Mouse (Mus musculus) stomach, postnatal 0 days (tissue): ENCODE data around the gene Polr2a. TPM values are rescaled to one million over a fixed set of nuclear protein-coding genes. Genes with fewer than 3 reads are reported as not detected.
A peak's percentile ranks its signal among the peaks of the same experiment; 100 is the strongest.

Experiments
- ATAC-seq: fragments of 200-750 bp; cut with Nextera tagmentation; 2 replicates; pipeline ENCODE4 v1.8.0; 2017; ENCODE audit not compliant: low FRiP score, low TSS enrichment
- DNase-seq: peaks from one replicate; pipeline ENCODE4 v3.0.0-alpha.2; 2016; ENCODE audit warnings: low spot score
- H3K27ac ChIP-seq: fragments of 300-500 bp; sonication (generic); replicated peaks from 2 replicates; pipeline ENCODE4 v1.5.1; 2014; ENCODE audit warnings: mild to moderate bottlenecking, control low read depth
- H3K27me3 ChIP-seq: fragments of 300-500 bp; sonication (generic); 2 replicates; pipeline ENCODE4 v1.6.1; 2014; ENCODE audit warnings: low read length; ENCODE audit not compliant: control insufficient read depth, insufficient read depth
- H3K36me3 ChIP-seq: fragments of 300-500 bp; sonication (generic); 2 replicates; pipeline ENCODE4 v1.6.1; 2014; ENCODE audit warnings: low read length, mixed read lengths; ENCODE audit not compliant: control insufficient read depth, insufficient read depth
- H3K4me1 ChIP-seq: fragments of 300-500 bp; sonication (generic); replicated peaks from 2 replicates; pipeline ENCODE4 v1.6.1; 2014; ENCODE audit warnings: antibody characterized with exemption; ENCODE audit not compliant: control insufficient read depth, insufficient read depth
- H3K4me2 ChIP-seq: fragments of 300-500 bp; sonication (generic); replicated peaks from 2 replicates; pipeline ENCODE4 v1.6.1; 2014; ENCODE audit warnings: low read depth, mild to moderate bottlenecking, control low read depth, moderate library complexity
- H3K4me3 ChIP-seq: fragments of 300-500 bp; sonication (generic); 2 replicates; pipeline ENCODE4 v1.5.1; 2014; ENCODE audit warnings: low read depth, low read length, control low read depth
- H3K9ac ChIP-seq: fragments of 300-500 bp; sonication (generic); 2 replicates; pipeline ENCODE4 v1.6.1; 2014; ENCODE audit warnings: mild to moderate bottlenecking, low read length, control low read depth, mixed read lengths
- H3K9me3 ChIP-seq: fragments of 300-500 bp; sonication (generic); 2 replicates; pipeline ENCODE4 v1.6.1; 2016; ENCODE audit warnings: low read length; ENCODE audit not compliant: control insufficient read depth
- CTCF ChIP-seq: IDR thresholded peaks from 2 replicates; pipeline ENCODE4 v1.5.1; 2016; ENCODE audit warnings: antibody characterized with exemption, low read depth, mild to moderate bottlenecking, moderate library complexity
- EP300 ChIP-seq: optimal IDR thresholded peaks from 2 replicates; pipeline ENCODE3; 2016; ENCODE audit warnings: antibody characterized with exemption
- WGBS: fragments of 180-500 bp; shearing (Covaris S2); extraction: QIAGEN DNeasy Blood & Tissue Kit; methylation state at CpG from one replicate; pipeline ENCODE4 v1.1.7; 2014; 5-methylcytosine and 5-hydroxymethylcytosine counted together
- polyA plus RNA-seq: library from polyadenylated mRNA; unstranded; fragments of >200 nt; fragmentation: Nextera tagmentation; extraction: Ambion mirVana; gene quantifications from 2 replicates; pipeline ENCODE4 v1.2.1, GENCODE M21; 2015

Gene Polr2a
- polyA plus RNA-seq, result 7.9 and 9.0 TPM in 2 replicates

DNA sequence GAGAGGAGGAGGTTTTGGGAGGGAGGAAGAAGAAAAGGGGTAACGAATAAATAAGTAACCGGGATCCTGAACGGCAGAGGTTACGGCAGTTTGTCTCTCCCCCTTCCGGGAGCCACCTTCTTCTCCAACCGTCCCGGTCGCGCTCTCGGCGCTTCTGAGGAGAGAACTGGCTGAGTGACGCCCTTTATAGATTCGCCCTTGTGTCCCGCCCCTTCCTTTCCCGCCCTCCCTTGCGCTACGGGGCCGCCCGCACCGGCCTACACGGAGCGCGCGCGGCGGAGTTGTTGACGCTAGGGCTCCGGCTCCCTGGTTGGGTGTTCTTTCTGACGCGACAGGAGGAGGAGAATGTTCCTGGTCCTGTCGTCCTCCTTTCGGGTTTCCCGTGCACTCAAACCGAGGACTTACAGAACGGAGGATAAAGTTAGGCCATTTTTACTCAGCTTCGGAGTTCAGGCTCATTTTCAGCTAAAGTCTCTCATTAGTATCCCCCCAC, at the start of gene Polr2a:
Gene Polr2a (minus strand): TSS at position 160 of the 493 bp plus-strand sequence.
- H3K27me3 ChIP-seq, result no peaks in the 10 kb centered on the region
- ATAC-seq (peak; percentile 95), DNase-seq (peak; percentile 98)
- peak within 1 kb of the TSS; percentile 96 for H3K27ac ChIP-seq
- peak within 1 kb of the TSS; percentile 54 for H3K4me3 ChIP-seq
- TF ChIP-seq EP300, result no peak
- TF ChIP-seq CTCF, result peak; percentile 4; the same call in 1 of the 2 replicates
- no peaks in the 10 kb centered on the region for H3K36me3 ChIP-seq
- under 1% methylated on average over 35 of the region's 36 CpGs for WGBS
- peak within 1 kb of the TSS; percentile 70 for H3K4me2 ChIP-seq
- peak within 1 kb of the TSS; percentile 74 for H3K9ac ChIP-seq
- H3K9me3 ChIP-seq, result no peaks in the 10 kb centered on the region
- peaks cover 5% of the 10 kb centered on the region; the same call in 1 of the 2 replicates for H3K4me1 ChIP-seq

DNA sequence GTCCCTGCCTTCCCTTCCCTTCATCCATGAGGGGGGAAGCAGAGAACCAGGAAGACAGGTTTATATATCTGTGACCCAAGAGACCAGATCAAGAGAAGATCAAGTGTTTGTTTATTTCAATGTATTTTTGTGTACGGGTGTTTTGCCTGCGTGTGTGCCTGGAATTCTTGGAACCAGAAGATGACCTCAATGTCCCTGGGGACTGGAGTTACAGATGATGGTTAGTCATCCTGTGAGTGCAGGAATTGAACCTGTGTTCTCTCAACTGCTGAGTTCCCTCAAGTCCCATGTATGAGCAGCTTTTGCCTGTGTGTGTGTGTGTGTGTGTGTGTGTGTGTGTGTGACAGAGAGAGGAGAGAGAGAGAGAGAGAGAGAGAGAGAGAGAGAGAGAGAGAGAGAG, 49.2 kb upstream of the Polr2a start:
- TF ChIP-seq CTCF (no peak), EP300 (no peak)
- H3K9ac ChIP-seq, result no peak overlapping the region
- ATAC-seq (no peak), DNase-seq (no peak)
- no peaks in the 10 kb centered on the region for H3K27me3 ChIP-seq
- no peaks in the 10 kb centered on the region for H3K9me3 ChIP-seq
- H3K4me1 ChIP-seq, result no peaks in the 10 kb centered on the region
- 65% methylated on average over 2 of the region's 2 CpGs for WGBS
- no peak overlapping the region for H3K4me3 ChIP-seq
- no peak overlapping the region for H3K4me2 ChIP-seq
- H3K27ac ChIP-seq, result no peak overlapping the region
- H3K36me3 ChIP-seq, result no peaks in the 10 kb centered on the region

DNA sequence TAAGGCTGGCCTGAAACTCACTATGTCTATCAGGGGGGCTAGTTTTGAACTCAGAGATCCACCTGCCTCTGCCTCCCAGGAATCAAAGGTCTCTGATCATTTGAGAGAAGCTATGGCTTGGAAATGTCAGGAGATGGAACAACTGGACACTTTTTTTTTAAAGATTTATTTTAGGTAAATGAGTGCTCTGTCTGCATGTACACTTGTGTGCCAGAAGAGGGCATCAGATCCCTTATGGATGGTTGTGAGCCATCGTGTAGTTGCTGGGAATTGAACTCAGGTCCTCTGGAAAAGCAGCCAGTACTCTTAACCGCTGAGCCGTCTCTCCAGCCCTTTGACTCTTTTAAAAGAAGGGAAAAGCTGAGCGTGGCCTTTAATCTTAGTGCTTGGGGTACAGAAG, 47.9 kb upstream of the Polr2a start:
- DNase-seq, result no peak
- no peak overlapping the region for H3K4me2 ChIP-seq
- H3K27me3 ChIP-seq, result no peaks in the 10 kb centered on the region
- no peak overlapping the region for H3K27ac ChIP-seq
- ATAC-seq, result no peak
- peak; percentile 43 for TF ChIP-seq CTCF
- no peak for TF ChIP-seq EP300
- H3K4me3 ChIP-seq, result no peak overlapping the region
- 73% methylated on average over 4 of the region's 4 CpGs for WGBS
- H3K4me1 ChIP-seq, result no peaks in the 10 kb centered on the region; the same call in 1 of the 2 replicates
- no peak overlapping the region for H3K9ac ChIP-seq
- H3K9me3 ChIP-seq, result no peaks in the 10 kb centered on the region
- H3K36me3 ChIP-seq, result no peaks in the 10 kb centered on the region

- 19% methylated on average over 29 of the region's 29 CpGs for WGBS
- DNase-seq (peak; percentile 87), ATAC-seq (peak; percentile 73)
- Histone ChIP-seq H3K4me1 (peaks cover 4% of the 10 kb centered on the region), H3K9me3 (no peaks in the 10 kb centered on the region), H3K9ac (peak within 1 kb of the TSS; percentile 67), H3K4me2 (peak within 1 kb of the TSS; percentile 73), H3K27me3 (no peaks in the 10 kb centered on the region), H3K36me3 (no peaks in the 10 kb centered on the region), H3K4me3 (peak within 1 kb of the TSS; percentile 55), H3K27ac (peak within 1 kb of the TSS; percentile 78)
- TF ChIP-seq CTCF (0 out of 2 replicates have a peak, but pooled peaks have one; percentile 9), EP300 (no peak)
Measured at GRCm38 (mm10) chr11:69804972-69805909, 46.8 kb upstream of the Polr2a start, which contains the start of gene Tmem102. Gene Tmem102 (minus strand): TSS chr11:69805624.

DNA sequence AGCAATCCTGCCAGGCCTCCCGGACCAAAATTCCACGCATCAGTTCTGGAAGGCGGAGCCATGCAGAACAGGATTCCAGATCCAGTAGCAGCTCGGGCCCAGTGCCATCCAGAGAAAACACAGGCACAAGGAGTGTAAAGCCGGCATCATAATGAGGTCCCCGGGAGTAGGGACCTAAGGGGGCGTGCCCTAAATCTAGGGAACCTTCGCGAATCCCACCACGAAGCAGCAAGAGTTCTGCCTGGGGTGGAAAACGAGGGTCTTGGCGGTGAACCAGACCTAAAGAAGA, 46.2 kb upstream of the Polr2a start:
- H3K9ac ChIP-seq, result peak overlapping the region; percentile 67
- 10% methylated on average over 12 of the region's 12 CpGs for WGBS
- H3K9me3 ChIP-seq, result no peaks in the 10 kb centered on the region
- no peaks in the 10 kb centered on the region for H3K27me3 ChIP-seq
- peak overlapping the region; percentile 73 for H3K4me2 ChIP-seq
- ATAC-seq (no peak), DNase-seq (peak; percentile 59)
- H3K27ac ChIP-seq, result peak overlapping the region; percentile 78
- peaks cover 4% of the 10 kb centered on the region for H3K4me1 ChIP-seq
- peak overlapping the region; percentile 55 for H3K4me3 ChIP-seq
- H3K36me3 ChIP-seq, result no peaks in the 10 kb centered on the region
- TF ChIP-seq EP300 (no peak), CTCF (no peak)
